Mouse (Mus musculus) heart, embryonic 11.5 days (tissue): Measurements from ENCODE around the gene 4930470P17Rik. TPM values are rescaled to one million over a fixed set of nuclear protein-coding genes. Genes with fewer than 3 reads are reported as not detected.

Experiments used
- polyA plus RNA-seq: library from polyadenylated mRNA; unstranded; fragments of >200 nt; fragmentation: Nextera tagmentation; extraction: Ambion mirVana; gene quantifications from 2 replicates; pipeline ENCODE4 v1.2.1, GENCODE M21; 2014

Gene 4930470P17Rik
- polyA plus RNA-seq, 1 experiment from 2014 or later: not detected

Other genes with a start within 250 kb of the 4930470P17Rik start
- 0.97 and 1.1 TPM in 2 replicates for gene Bcas1, start 174.2 kb downstream of the 4930470P17Rik start, polyA plus RNA-seq
- 54.3 and 61.3 TPM in 2 replicates for gene Pfdn4, start 105.6 kb downstream of the 4930470P17Rik start, polyA plus RNA-seq
- gene Cyp24a1, start 104.9 kb downstream of the 4930470P17Rik start, polyA plus RNA-seq: not detected in 2 replicates
- 6.9 and 7.8 TPM in 2 replicates for gene Dok5, start 129.8 kb upstream of the 4930470P17Rik start, polyA plus RNA-seq